Mouse (Mus musculus) liver, embryonic 15.5 days (tissue): ENCODE results near the gene Edc4. TPM values are rescaled to one million over a fixed set of nuclear protein-coding genes. Genes with fewer than 3 reads are reported as not detected.

Experiments used
- ATAC-seq: fragments of 200-750 bp; cut with Nextera tagmentation; 2 replicates; pipeline ENCODE4 v1.8.0; 2017; ENCODE audit warnings: moderate number of reproducible peaks, mild to moderate bottlenecking, moderate library complexity; ENCODE audit not compliant: insufficient read depth
- H3K27ac ChIP-seq: fragments of 300-500 bp; sonication (generic); replicated peaks from 2 replicates; pipeline ENCODE4 v1.5.1; 2015; ENCODE audit warnings: mild to moderate bottlenecking, inconsistent platforms
- H3K27me3 ChIP-seq: fragments of 300-500 bp; sonication (generic); 2 replicates; pipeline ENCODE4 v1.6.1; 2015; ENCODE audit warnings: mild to moderate bottlenecking, inconsistent platforms
- H3K36me3 ChIP-seq: fragments of 300-500 bp; sonication (generic); replicated peaks from 2 replicates; pipeline ENCODE4 v1.6.1; 2015; ENCODE audit warnings: moderate library complexity, mild to moderate bottlenecking, inconsistent platforms
- H3K4me1 ChIP-seq: fragments of 300-500 bp; sonication (generic); replicated peaks from 2 replicates; pipeline ENCODE4 v1.6.1; 2015; ENCODE audit warnings: inconsistent platforms
- H3K4me2 ChIP-seq: fragments of 300-500 bp; sonication (generic); 2 replicates; pipeline ENCODE4 v1.6.1; 2015; ENCODE audit warnings: moderate library complexity, mild to moderate bottlenecking, inconsistent platforms
- H3K4me3 ChIP-seq: fragments of 300-500 bp; sonication (generic); replicated peaks from 2 replicates; pipeline ENCODE4 v1.5.1; 2015; ENCODE audit warnings: mild to moderate bottlenecking, inconsistent platforms
- H3K9ac ChIP-seq: fragments of 300-500 bp; sonication (generic); 2 replicates; pipeline ENCODE4 v1.6.1; 2015; ENCODE audit warnings: moderate library complexity, mild to moderate bottlenecking, inconsistent platforms
- H3K9me3 ChIP-seq: fragments of 300-500 bp; sonication (generic); replicated peaks from 2 replicates; pipeline ENCODE4 v1.6.1; 2016; ENCODE audit warnings: inconsistent platforms
- WGBS: fragments of 180-500 bp; shearing (Covaris S2); methylation state at CpG from one replicate; pipeline ENCODE4 v1.1.7; 2015; ENCODE audit warnings: mixed read lengths; ENCODE audit not compliant: insufficient replicate concordance; 5-methylcytosine and 5-hydroxymethylcytosine counted together
- polyA plus RNA-seq: library from polyadenylated mRNA; unstranded; fragments of >200 nt; fragmentation: Nextera tagmentation; extraction: Ambion mirVana; gene quantifications from 2 replicates; pipeline ENCODE4 v1.2.1, GENCODE M21; 2015

Gene Edc4
- polyA plus RNA-seq, 1 experiment from 2014 or later, result 15.5 TPM

GRCm38 (mm10) chr8:105931271-105931670 lies 50.6 kb downstream of the Edc4 start:
- 89% methylated on average over 3 of the region's 3 CpGs for WGBS
- Histone ChIP-seq H3K36me3 (peaks cover 22% of the 10 kb centered on the region), H3K4me3 (no peak overlapping the region), H3K9ac (no peak overlapping the region), H3K4me2 (no peak overlapping the region), H3K27ac (no peak overlapping the region), H3K9me3 (no peaks in the 10 kb centered on the region), H3K27me3 (no peaks in the 10 kb centered on the region), H3K4me1 (peaks cover 28% of the 10 kb centered on the region)
- ATAC-seq, result no peak

- WGBS, result 84% methylated on average over 11 of the region's 11 CpGs
- H3K4me1 ChIP-seq, result peaks cover 34% of the 10 kb centered on the region
- no peak overlapping the region for H3K4me2 ChIP-seq
- H3K27ac ChIP-seq, result no peak overlapping the region
- H3K4me3 ChIP-seq, result no peak overlapping the region
- no peak overlapping the region for H3K9ac ChIP-seq
- H3K27me3 ChIP-seq, result no peaks in the 10 kb centered on the region
- no peaks in the 10 kb centered on the region for H3K9me3 ChIP-seq
- H3K36me3 ChIP-seq, result peaks cover 18% of the 10 kb centered on the region
- ATAC-seq, result no peak
These were observed 51.8 kb downstream of the Edc4 start for GRCm38 (mm10) chr8:105932525-105932924.

- H3K9ac ChIP-seq, result no peak within 1 kb of the TSS
- peaks cover 38% of the 10 kb centered on the region for H3K4me1 ChIP-seq
- peaks cover 17% of the 10 kb centered on the region for H3K36me3 ChIP-seq
- H3K27me3 ChIP-seq, result no peaks in the 10 kb centered on the region
- WGBS, result 76% methylated on average over 2 of the region's 2 CpGs
- no peak within 1 kb of the TSS for H3K4me2 ChIP-seq
- no peaks in the 10 kb centered on the region for H3K9me3 ChIP-seq
- H3K27ac ChIP-seq, result no peak within 1 kb of the TSS
- H3K4me3 ChIP-seq, result no peak within 1 kb of the TSS
- no peak for ATAC-seq
These were observed 53.1 kb downstream of the Edc4 start, which contains the start of gene Ctrl for GRCm38 (mm10) chr8:105933762-105934161. Gene Ctrl (minus strand): TSS chr8:105933862.

GRCm38 (mm10) chr8:105935105-105935504 lies 54.4 kb downstream of the Edc4 start:
- Histone ChIP-seq H3K9me3 (no peaks in the 10 kb centered on the region), H3K4me3 (no peak overlapping the region), H3K4me1 (peaks cover 41% of the 10 kb centered on the region), H3K9ac (no peak overlapping the region), H3K27me3 (no peaks in the 10 kb centered on the region), H3K36me3 (peaks cover 14% of the 10 kb centered on the region; the same call in 1 of the 2 replicates), H3K4me2 (peak overlapping the region; percentile 27; the same call in 1 of the 2 replicates), H3K27ac (peak overlapping the region; percentile 82)
- no peak for ATAC-seq
- WGBS, result 21% methylated on average over 6 of the region's 6 CpGs

GRCm38 (mm10) chr8:105935863-105936603 lies 55.4 kb downstream of the Edc4 start:
- H3K4me1 ChIP-seq, result peaks cover 34% of the 10 kb centered on the region
- ATAC-seq, result no peak
- H3K27ac ChIP-seq, result peak overlapping the region; percentile 82
- H3K36me3 ChIP-seq, result 0 out of 2 replicates have a peak, but pooled peaks cover 10% of the 10 kb centered on the region
- peak overlapping the region; percentile 93 for H3K4me2 ChIP-seq
- H3K9me3 ChIP-seq, result no peaks in the 10 kb centered on the region
- 20% methylated on average over 7 of the region's 7 CpGs for WGBS
- peak overlapping the region; percentile 72 for H3K9ac ChIP-seq
- peak overlapping the region; percentile 72 for H3K4me3 ChIP-seq
- no peaks in the 10 kb centered on the region for H3K27me3 ChIP-seq

GRCm38 (mm10) chr8:105936866-105937475 lies 56.3 kb downstream of the Edc4 start:
- H3K9ac ChIP-seq, result peak overlapping the region; percentile 72
- H3K4me2 ChIP-seq, result peak overlapping the region; percentile 93
- peak overlapping the region; percentile 72 for H3K4me3 ChIP-seq
- no peaks in the 10 kb centered on the region for H3K27me3 ChIP-seq
- peaks cover 34% of the 10 kb centered on the region for H3K4me1 ChIP-seq
- 0 out of 2 replicates have a peak, but pooled peaks cover 10% of the 10 kb centered on the region for H3K36me3 ChIP-seq
- 1% methylated on average over 30 of the region's 30 CpGs for WGBS
- no peaks in the 10 kb centered on the region for H3K9me3 ChIP-seq
- peak overlapping the region; percentile 82 for H3K27ac ChIP-seq
- peak; percentile 71 for ATAC-seq

- H3K4me1 ChIP-seq, result peaks cover 34% of the 10 kb centered on the region
- peak overlapping the region; percentile 72 for H3K9ac ChIP-seq
- peak; percentile 14 for ATAC-seq
- H3K36me3 ChIP-seq, result 0 out of 2 replicates have a peak, but pooled peaks cover 10% of the 10 kb centered on the region
- no peaks in the 10 kb centered on the region for H3K27me3 ChIP-seq
- WGBS, result under 1% methylated on average over 33 of the region's 33 CpGs
- H3K27ac ChIP-seq, result peak overlapping the region; percentile 82
- peak overlapping the region; percentile 93 for H3K4me2 ChIP-seq
- peak overlapping the region; percentile 72 for H3K4me3 ChIP-seq
- H3K9me3 ChIP-seq, result no peaks in the 10 kb centered on the region
These were observed 57.0 kb downstream of the Edc4 start for GRCm38 (mm10) chr8:105937496-105938305.

- no peak for ATAC-seq
- Histone ChIP-seq H3K4me2 (peak within 1 kb of the TSS; percentile 93), H3K4me3 (peak within 1 kb of the TSS; percentile 72), H3K9ac (peak within 1 kb of the TSS; percentile 72), H3K27me3 (no peaks in the 10 kb centered on the region), H3K36me3 (peaks cover 14% of the 10 kb centered on the region; the same call in 1 of the 2 replicates), H3K27ac (peak within 1 kb of the TSS; percentile 82), H3K9me3 (no peaks in the 10 kb centered on the region), H3K4me1 (peaks cover 38% of the 10 kb centered on the region)
- 2% methylated on average over 4 of the region's 4 CpGs for WGBS
These were observed 57.6 kb downstream of the Edc4 start, which contains the start of gene Psmb10 for GRCm38 (mm10) chr8:105938306-105938669. Gene Psmb10 (minus strand): TSS chr8:105938444.

GRCm38 (mm10) chr8:105942026-105942425 lies 61.3 kb downstream of the Edc4 start:
- 77% methylated on average over 11 of the region's 11 CpGs for WGBS
- no peaks in the 10 kb centered on the region for H3K27me3 ChIP-seq
- H3K4me1 ChIP-seq, result peaks cover 23% of the 10 kb centered on the region
- peak overlapping the region; percentile 38 for H3K4me3 ChIP-seq
- peaks cover 48% of the 10 kb centered on the region for H3K36me3 ChIP-seq
- H3K4me2 ChIP-seq, result peak overlapping the region; percentile 57
- H3K9ac ChIP-seq, result no peak overlapping the region
- no peak; the same call in 1 of the 2 replicates for ATAC-seq
- no peaks in the 10 kb centered on the region for H3K9me3 ChIP-seq
- H3K27ac ChIP-seq, result peak overlapping the region; percentile 70

- 83% methylated on average over 5 of the region's 5 CpGs for WGBS
- no peaks in the 10 kb centered on the region for H3K27me3 ChIP-seq
- peak overlapping the region; percentile 38 for H3K4me3 ChIP-seq
- peak overlapping the region; percentile 47 for H3K4me2 ChIP-seq
- no peak overlapping the region for H3K9ac ChIP-seq
- ATAC-seq, result peak; percentile 68
- peaks cover 23% of the 10 kb centered on the region for H3K4me1 ChIP-seq
- no peaks in the 10 kb centered on the region for H3K9me3 ChIP-seq
- peak overlapping the region; percentile 72 for H3K27ac ChIP-seq
- peaks cover 53% of the 10 kb centered on the region for H3K36me3 ChIP-seq
These were observed 61.9 kb downstream of the Edc4 start for GRCm38 (mm10) chr8:105942542-105942941.
